Mouse (Mus musculus) adrenal gland, adult (tissue): ENCODE data around the gene Umad1.

Source experiments
- DNase-seq, 2 experiments: peaks; one replicate each; pipeline ENCODE4 v3.0.0; 2022 to 2023; ENCODE audit warnings: low spot score in 1 of 2; ENCODE audit not compliant: inconsistent age in 2 of 2

Gene Umad1

DNA sequence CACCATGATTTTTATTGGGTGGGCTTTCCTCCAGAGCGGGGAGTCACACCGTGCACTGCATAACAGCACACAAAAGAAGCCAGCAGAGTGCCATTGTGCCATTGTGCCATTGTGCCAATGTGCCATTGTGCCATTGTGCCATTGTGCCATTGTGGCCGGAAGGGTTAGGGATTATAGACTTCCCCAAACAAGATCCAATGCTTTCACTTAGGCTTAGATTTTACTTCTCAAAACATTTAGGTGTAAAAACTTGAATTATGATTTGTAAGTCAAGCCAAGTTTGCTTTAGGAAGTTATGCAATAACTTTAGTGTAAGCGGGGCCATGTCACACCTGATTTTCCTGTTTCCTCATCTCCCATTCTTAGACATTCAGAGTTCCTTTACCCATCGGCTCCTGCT lies 156.7 kb downstream of the Umad1 start:
- no peak for DNase-seq

GRCm38 (mm10) chr6:8416802-8417569 lies 157.9 kb downstream of the Umad1 start:
- DNase-seq: no peak

- no peak for DNase-seq
Measured at GRCm38 (mm10) chr6:8419485-8420186, 160.5 kb downstream of the Umad1 start.

DNA sequence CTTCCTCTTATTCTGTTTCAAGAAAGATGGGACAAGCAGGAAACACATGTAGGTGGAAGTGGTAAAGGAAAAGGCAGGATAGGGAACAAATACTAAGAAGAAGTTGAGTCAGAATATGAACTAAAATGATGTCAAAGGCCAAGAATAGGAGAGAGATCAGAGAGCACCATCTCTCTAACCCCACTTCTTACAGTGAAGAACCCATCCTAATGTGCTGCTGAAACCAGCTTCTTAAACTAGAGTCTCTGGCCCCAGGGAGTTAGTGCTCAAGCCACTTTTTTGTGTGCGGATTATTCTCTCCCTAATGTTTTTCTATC lies 161.1 kb downstream of the Umad1 start:
- no peak for DNase-seq

DNA sequence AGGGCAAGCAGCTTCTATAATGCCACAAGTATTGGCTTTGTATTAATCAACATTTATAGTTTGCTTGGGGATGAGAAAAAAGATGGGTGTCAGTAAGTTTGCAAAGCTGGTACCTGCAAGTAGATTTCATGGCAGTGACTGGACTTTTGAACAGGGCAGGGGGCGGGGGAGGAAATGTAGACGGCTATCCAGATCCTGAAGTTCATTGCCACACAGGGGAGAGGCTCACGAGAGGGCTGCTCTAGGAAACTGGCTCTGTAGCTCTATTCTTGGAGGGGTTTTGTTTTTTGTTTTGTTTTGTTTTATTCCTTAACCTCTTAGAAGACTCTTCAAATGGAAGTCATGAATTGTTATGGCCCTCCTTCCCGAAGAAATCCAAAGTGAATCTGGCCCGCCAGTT lies 162.3 kb downstream of the Umad1 start:
- no peak for DNase-seq

DNA sequence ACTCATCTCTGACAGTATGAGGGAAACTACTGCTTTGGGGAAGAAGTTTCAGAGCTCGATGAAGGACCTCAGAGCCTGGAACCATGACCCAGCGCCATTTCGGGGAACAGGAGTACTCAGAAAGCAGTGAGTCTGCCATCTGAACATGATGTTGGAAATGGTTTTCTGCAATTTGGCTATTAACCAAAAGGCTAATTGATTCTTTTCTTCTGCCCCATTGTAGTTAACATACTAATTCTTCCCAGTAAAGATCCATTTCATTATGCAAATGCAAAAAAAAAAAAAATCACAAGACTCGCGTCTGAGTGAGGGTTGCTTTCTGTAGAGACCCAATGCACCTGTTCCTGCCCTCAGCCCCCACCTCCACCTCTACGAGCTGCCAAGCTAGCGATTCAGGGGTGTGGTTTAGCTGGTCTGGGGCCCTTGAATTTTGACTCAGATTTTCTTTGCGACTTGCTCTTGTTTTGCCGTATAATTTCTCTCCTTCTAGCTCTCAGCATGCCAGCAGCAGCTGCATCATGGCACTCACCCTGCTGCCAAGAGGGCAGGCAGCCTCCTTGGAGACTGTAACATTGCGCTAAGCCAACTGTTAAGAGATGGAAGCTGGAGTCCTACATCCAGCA lies 163.0 kb downstream of the Umad1 start:
- no peak for DNase-seq

- no peak for DNase-seq
Measured at GRCm38 (mm10) chr6:8423142-8423541, 164.1 kb downstream of the Umad1 start.

DNA sequence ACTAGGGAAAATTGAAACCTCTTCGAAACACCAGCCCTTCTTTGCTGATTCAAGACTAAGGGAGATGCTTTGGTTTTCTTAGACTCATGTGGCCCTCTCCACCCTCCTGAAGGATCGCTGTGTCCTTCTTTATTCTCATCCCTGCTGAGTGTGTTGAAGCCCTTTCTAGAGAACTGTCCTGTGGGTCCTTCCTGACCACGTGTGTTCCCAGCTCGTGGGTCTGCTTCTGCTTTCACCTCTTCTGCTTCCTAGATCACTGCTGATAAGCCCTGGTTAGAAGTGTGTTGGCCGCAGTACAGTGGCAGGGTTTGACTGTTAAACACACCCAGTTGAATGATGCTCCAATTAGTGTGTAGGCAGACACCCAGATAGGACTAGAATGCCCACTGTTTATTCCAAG lies 168.6 kb downstream of the Umad1 start:
- no peak for DNase-seq

- DNase-seq: no peak
Measured at GRCm38 (mm10) chr6:8430610-8431234, 171.6 kb downstream of the Umad1 start.

- DNase-seq: no peak
Measured at GRCm38 (mm10) chr6:8433179-8433578, 174.1 kb downstream of the Umad1 start.

DNA sequence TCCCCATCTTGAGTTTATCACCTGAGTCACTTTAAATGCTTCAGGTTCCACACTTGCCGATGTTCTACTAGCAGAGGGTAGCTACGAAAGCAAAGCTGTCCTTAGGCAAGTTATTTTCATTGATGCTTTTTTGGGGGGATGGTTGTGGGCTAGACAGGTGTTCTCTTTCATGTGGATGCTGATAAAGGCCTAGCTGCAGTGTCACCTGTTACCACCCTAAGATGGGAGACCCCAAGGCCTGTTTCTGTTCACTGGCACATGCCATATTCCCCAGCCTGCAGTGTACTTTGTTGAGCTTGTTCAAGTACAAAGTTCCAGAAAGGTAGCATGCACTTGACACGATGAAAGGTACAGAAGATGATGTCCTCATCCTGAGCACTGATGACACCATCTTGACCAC lies 178.8 kb downstream of the Umad1 start:
- no peak for DNase-seq

DNA sequence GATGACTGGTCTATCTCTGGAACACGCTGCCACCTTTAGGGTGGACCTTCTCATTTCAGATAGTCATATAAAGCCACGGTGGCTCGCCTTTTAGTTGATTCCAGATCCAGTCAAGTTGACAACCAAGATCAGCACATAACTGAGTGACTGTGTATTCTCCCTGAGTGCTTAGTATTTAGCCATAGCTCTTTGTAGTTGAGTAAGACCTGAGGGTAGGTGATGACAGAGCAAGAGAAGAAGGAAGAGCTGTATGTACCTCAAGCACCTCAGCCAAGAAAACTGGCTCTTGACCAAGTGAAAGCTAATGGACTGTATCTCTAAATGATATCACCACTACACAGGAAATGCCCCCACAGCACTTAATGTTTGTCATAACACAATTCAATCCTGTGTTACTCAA lies 182.7 kb downstream of the Umad1 start:
- DNase-seq: no peak

- peak in 1 of 2 experiments; percentile 23 for DNase-seq
Measured at GRCm38 (mm10) chr6:8446786-8447185, 187.7 kb downstream of the Umad1 start.

GRCm38 (mm10) chr6:8455599-8455998 lies 196.5 kb downstream of the Umad1 start:
- DNase-seq: no peak

DNA sequence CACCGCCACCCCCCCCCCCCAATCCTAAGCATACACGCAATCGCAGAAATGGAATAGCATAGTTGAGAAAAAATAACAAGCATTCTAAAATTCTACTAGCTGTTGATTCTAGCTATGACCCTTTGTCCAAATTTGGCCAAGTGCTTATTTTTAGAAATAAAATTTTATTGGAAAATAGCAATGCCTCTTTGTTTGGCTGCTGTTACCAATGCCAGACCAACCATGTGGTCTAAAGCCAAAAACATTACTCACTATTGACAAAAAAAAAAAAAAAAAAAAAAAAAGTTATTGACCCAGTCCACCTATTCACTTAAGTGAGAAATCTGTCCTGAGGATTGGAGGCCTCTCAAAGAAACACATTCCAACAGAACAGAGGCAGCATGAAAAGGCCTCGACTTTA lies 199.5 kb downstream of the Umad1 start:
- no peak for DNase-seq

DNA sequence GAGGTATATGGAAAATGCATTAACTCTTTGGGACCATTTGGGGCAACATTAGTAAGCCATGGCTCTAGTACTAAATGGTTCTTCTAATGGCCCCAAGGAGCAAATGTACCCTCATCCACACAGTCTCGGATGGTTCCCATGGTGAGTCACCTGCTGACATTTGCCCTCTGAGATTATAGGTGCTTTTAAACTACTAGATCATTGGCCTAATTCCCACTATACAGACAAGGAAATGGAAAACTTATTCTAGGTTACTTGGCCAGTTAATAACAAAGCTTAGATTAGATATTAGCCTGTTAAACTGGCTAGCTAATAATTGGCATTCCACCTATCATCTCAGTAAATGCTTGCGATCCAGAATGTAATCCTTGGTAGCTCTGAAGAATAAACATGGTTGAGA lies 203.4 kb downstream of the Umad1 start:
- DNase-seq: no peak

DNA sequence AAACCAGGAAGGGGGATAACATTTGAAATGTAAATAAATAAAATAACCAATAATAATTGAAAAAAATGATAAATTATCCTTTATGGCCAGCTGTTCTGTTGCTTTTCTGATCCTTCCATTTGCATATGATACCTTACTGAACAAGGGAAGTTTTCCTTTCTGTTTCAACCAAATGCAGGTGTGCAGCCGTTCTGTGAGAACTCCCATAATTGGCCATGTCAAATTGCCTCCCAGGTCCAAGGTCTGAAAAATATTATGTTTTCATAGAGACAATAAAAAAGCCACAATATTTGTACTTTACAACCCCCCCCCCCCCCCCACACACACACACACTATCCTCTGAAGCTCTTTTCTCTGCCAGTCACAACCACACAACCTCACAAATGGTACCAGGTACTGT lies 206.3 kb downstream of the Umad1 start:
- DNase-seq: no peak

DNA sequence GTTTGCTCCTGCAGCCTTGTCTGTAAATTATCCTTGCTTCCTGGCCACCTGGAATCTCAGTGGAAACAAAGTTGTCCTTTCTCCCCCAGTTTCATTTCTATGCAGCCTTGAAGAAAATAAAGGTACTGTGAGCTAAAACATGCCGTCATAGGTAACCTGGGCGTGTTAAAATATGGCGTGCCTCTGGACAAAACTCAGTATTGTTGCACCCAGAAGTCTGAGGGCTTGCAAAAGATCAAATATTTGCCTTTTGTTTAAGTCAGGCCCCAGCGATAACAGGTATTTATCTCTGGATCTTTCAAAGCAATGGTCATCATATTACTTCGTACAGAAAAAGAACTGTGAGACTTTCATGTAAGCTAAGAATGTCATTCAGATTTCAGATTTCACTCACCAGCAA lies 206.9 kb downstream of the Umad1 start:
- no peak for DNase-seq

DNA sequence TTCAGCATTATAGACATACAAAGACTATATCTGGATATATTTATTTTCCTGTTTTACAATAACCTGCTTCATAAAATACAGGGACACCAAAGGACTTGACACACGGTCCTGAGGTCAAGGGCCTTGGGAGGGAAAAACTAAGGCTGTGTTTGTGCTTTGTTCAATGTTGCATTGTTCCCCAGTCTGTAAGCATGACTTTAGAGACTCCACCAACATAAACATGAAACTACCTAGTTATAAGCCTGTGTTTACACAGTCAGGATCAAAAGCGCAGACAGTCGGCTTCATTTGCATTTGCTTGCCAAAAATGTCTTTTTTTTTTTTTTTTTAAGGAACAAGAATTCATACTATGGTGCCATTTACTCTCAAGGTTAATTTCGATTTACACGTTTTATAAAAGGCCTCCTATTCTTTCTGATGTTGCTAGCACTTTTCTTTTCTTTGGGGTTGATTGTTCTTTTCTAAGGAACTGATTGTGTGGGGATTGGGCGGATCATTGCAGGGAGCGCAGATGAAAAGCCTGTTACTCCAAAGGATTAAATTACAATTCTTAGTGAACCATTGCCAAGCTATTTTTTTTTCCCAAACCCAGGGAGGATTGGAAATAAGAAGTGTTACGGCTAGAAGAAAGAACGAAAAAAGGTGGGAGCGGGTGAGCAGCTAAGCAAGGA lies 208.7 kb downstream of the Umad1 start:
- DNase-seq: no peak

GRCm38 (mm10) chr6:8469918-8470317 lies 210.8 kb downstream of the Umad1 start:
- DNase-seq: no peak

DNA sequence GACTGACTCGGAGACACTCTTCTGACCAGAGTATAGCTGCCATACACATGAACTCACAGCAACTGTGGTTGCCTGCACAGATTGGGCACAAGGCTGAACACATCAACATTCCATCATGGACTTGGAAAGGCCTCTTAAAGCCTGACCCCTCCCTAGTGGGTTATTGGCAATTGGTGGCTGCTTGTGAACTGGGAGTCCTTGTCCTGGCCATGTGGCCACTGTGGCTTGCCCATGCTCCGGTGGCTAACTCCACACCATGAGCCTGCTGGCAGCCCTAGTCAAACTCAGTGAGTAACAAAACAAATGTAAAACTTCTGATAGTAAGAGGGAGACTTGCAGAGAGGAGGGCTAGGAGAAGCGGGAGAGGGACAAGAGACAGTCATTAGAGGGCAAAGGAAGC lies 213.0 kb downstream of the Umad1 start:
- no peak for DNase-seq
